Mouse (Mus musculus) cerebellum, adult 2 months (tissue): Measurements from ENCODE around the gene Cd83.

Experiments
- CTCF ChIP-seq: fragments of 200-500 bp; IDR thresholded peaks from 2 replicates; pipeline ENCODE4 v1.5.1; 2011; ENCODE audit warnings: low read depth, mild to moderate bottlenecking, control low read depth, low read length, moderate library complexity, borderline replicate concordance; ENCODE audit not compliant: insufficient read depth
- POLR2A ChIP-seq: fragments of 200-500 bp; IDR thresholded peaks from 2 replicates; pipeline ENCODE4 v1.6.1; 2011; ENCODE audit warnings: low read length, control low read depth, borderline replicate concordance; ENCODE audit not compliant: insufficient read depth

- TF ChIP-seq CTCF, result no peak
- no peak for TF ChIP-seq POLR2A
Observed at GRCm38 (mm10) chr13:43763995-43764579, 20.5 kb upstream of the Cd83 start.
